Mouse (Mus musculus) G1E (cell line): ENCODE results near the gene Pafah2. TPM values are rescaled to one million over a fixed set of nuclear protein-coding genes. Genes with fewer than 3 reads are reported as not detected.
A peak's percentile ranks its signal among the peaks of the same experiment; 100 is the strongest.

Source experiments
- ATAC-seq: 2 replicates; pipeline ENCODE4 v1.8.0; 2016; ENCODE audit warnings: mild to moderate bottlenecking; ENCODE audit not compliant: insufficient number of reproducible peaks, poor library complexity, low FRiP score, severe bottlenecking; ENCODE audit errors: extremely low read depth
- DNase-seq: peaks from one replicate; pipeline ENCODE4 v3.0.0; 2012; ENCODE audit warnings: low spot score
- H3K27me3 ChIP-seq: 2 replicates; pipeline ENCODE4 v1.6.1; 2012; ENCODE audit warnings: mild to moderate bottlenecking, low read length, inconsistent platforms; ENCODE audit not compliant: insufficient read depth
- H3K36me3 ChIP-seq: replicated peaks from 2 replicates; pipeline ENCODE3; 2012; ENCODE audit warnings: mild to moderate bottlenecking, inconsistent platforms
- H3K4me1 ChIP-seq: 2 replicates; pipeline ENCODE4 v1.6.1; 2012; ENCODE audit warnings: low read depth, low read length, inconsistent platforms, mixed read lengths; ENCODE audit not compliant: insufficient read depth
- H3K4me3 ChIP-seq: 2 replicates; pipeline ENCODE4 v1.5.1; 2012; ENCODE audit warnings: low read depth, mild to moderate bottlenecking, inconsistent platforms, low read length, moderate library complexity, mixed read lengths
- H3K9me3 ChIP-seq: replicated peaks from 2 replicates; pipeline ENCODE4 v1.6.1; 2012; ENCODE audit warnings: inconsistent platforms
- CTCF ChIP-seq: IDR thresholded peaks from 2 replicates; pipeline ENCODE4 v1.5.1; 2012; ENCODE audit warnings: low read depth, low read length, inconsistent platforms, mixed read lengths
- GATA1 ChIP-seq: IDR thresholded peaks from 2 replicates; pipeline ENCODE4 v1.6.1; 2012; ENCODE audit warnings: borderline replicate concordance, low read length, inconsistent platforms, mixed read lengths
- GATA2 ChIP-seq: IDR thresholded peaks from 2 replicates; pipeline ENCODE4 v1.6.1; 2012; ENCODE audit warnings: low read depth, low read length, inconsistent platforms, borderline replicate concordance
- POLR2AphosphoS5 ChIP-seq: IDR thresholded peaks from 2 replicates; pipeline ENCODE4 v1.6.1; 2012; ENCODE audit warnings: low read depth, low read length, inconsistent platforms; ENCODE audit not compliant: insufficient replicate concordance
- TAL1 ChIP-seq: conservative IDR thresholded peaks from 2 replicates; pipeline ENCODE4 v1.6.1; 2012; ENCODE audit warnings: low read depth, low read length, inconsistent platforms, mixed read lengths
- polyA plus RNA-seq: library from polyadenylated mRNA; stranded (reverse); fragments of >175 nt; gene quantifications from 2 replicates; pipeline ENCODE4 v1.2.3, GENCODE M21; 2012
- total RNA-seq, 2 experiments: library from RNA; stranded (forward) in 1 of 2; stranded (reverse) in 1 of 2; fragments of 200-1000 nt in 1 of 2; fragments of >200 nt in 1 of 2; fragmentation: Nextera tagmentation in 1 of 2; gene quantifications; 2 replicates each; pipeline ENCODE4 v1.2.3; 2014 to 2017

Pafah2 gene
- total and polyA plus RNA-seq, 3 experiments: 14.9 to 45.9 (median 15.1) TPM

DNA sequence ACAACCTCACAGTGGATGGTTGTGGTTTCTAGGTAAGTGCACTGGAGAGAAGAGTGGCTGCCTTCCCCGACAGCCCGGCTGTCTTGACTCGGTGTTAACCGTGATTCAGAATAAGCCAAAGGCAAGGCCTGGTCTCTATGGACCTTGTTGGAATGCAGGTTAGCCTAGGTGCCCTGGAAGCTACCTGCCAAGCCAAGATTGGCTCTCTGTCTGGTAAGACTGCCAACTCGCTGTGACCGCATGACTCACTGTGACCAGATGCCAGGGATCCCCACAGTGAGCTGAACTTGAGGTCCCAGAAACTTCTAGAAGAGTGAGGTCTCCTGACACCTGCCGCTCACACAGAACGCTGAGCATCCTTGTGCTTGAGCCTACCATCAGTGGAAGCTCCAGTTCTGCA lies 80.8 kb downstream of the Pafah2 start:
- H3K9me3 ChIP-seq: no peaks in the 10 kb centered on the region
- peaks cover 10% of the 10 kb centered on the region for H3K4me1 ChIP-seq
- no peak overlapping the region for H3K4me3 ChIP-seq
- no peak for ATAC-seq
- no peak for DNase-seq
- TF ChIP-seq CTCF (0 out of 2 replicates have a peak, but pooled peaks have one; percentile 2), POLR2AphosphoS5 (no peak), GATA1 (no peak), GATA2 (no peak), TAL1 (no peak)
- H3K27me3 ChIP-seq: peaks cover 7% of the 10 kb centered on the region
- peaks cover 48% of the 10 kb centered on the region for H3K36me3 ChIP-seq

Other genes starting within 250 kb of the Pafah2 start
- 31.4 and 41.7 TPM in 2 replicates for gene Cep85, start 209.2 kb upstream of the Pafah2 start, total RNA-seq (2014; fragmentation: Nextera tagmentation)
- gene Cep85, start 209.2 kb upstream of the Pafah2 start, total RNA-seq (2017): 47.4 and 64.4 TPM in 2 replicates
- gene Cep85, start 209.2 kb upstream of the Pafah2 start, polyA plus RNA-seq: 54.9 and 81.9 TPM in 2 replicates
- gene Gm7534, start 193.3 kb upstream of the Pafah2 start, total RNA-seq (2014; fragmentation: Nextera tagmentation): not detected in 2 replicates
- 0.05 TPM in 1 of 2 replicates, not detected in the other for gene Gm7534, start 193.3 kb upstream of the Pafah2 start, total RNA-seq (2017)
- not detected in 2 replicates for gene Gm7534, start 193.3 kb upstream of the Pafah2 start, polyA plus RNA-seq
- not detected in 2 replicates for gene Catsper4, start 168.9 kb upstream of the Pafah2 start, total RNA-seq (2014; fragmentation: Nextera tagmentation)
- gene Catsper4, start 168.9 kb upstream of the Pafah2 start, total RNA-seq (2017): not detected in 2 replicates
- gene Catsper4, start 168.9 kb upstream of the Pafah2 start, polyA plus RNA-seq: not detected in 2 replicates
- gene Cnksr1, start 157.9 kb upstream of the Pafah2 start, total RNA-seq (2014; fragmentation: Nextera tagmentation): not detected in 2 replicates
- 0.44 TPM in 1 of 2 replicates, not detected in the other for gene Cnksr1, start 157.9 kb upstream of the Pafah2 start, total RNA-seq (2017)
- gene Cnksr1, start 157.9 kb upstream of the Pafah2 start, polyA plus RNA-seq: 0.03 TPM in 1 of 2 replicates, not detected in the other
- gene E130218I03Rik, start 152.7 kb upstream of the Pafah2 start, total RNA-seq (2014; fragmentation: Nextera tagmentation): not detected in 2 replicates
- 0.16 and 0.23 TPM in 2 replicates for gene E130218I03Rik, start 152.7 kb upstream of the Pafah2 start, total RNA-seq (2017)
- 0.11 and 0.19 TPM in 2 replicates for gene E130218I03Rik, start 152.7 kb upstream of the Pafah2 start, polyA plus RNA-seq
- gene Zfp593, start 150.7 kb upstream of the Pafah2 start, total RNA-seq (2014; fragmentation: Nextera tagmentation): 9.0 and 10.2 TPM in 2 replicates
- 9.8 and 10.7 TPM in 2 replicates for gene Zfp593, start 150.7 kb upstream of the Pafah2 start, total RNA-seq (2017)
- gene Zfp593, start 150.7 kb upstream of the Pafah2 start, polyA plus RNA-seq: 41.8 and 52.9 TPM in 2 replicates
- not detected in 2 replicates for gene Gm30191, start 149.4 kb upstream of the Pafah2 start, total RNA-seq (2014; fragmentation: Nextera tagmentation)
- gene Gm30191, start 149.4 kb upstream of the Pafah2 start, total RNA-seq (2017): not detected in 2 replicates
- not detected in 2 replicates for gene Gm30191, start 149.4 kb upstream of the Pafah2 start, polyA plus RNA-seq
- gene Grrp1, start 142.2 kb upstream of the Pafah2 start, total RNA-seq (2014; fragmentation: Nextera tagmentation): not detected in 2 replicates
- gene Grrp1, start 142.2 kb upstream of the Pafah2 start, total RNA-seq (2017): not detected in 2 replicates
- not detected in 2 replicates for gene Grrp1, start 142.2 kb upstream of the Pafah2 start, polyA plus RNA-seq
- gene Pdik1l, start 108.4 kb upstream of the Pafah2 start, total RNA-seq (2014; fragmentation: Nextera tagmentation): 40.5 and 42.9 TPM in 2 replicates
- 43.3 and 53.2 TPM in 2 replicates for gene Pdik1l, start 108.4 kb upstream of the Pafah2 start, total RNA-seq (2017)
- 3.2 and 4.0 TPM in 2 replicates for gene Pdik1l, start 108.4 kb upstream of the Pafah2 start, polyA plus RNA-seq
- gene Trim63, start 81.2 kb upstream of the Pafah2 start, total RNA-seq (2014; fragmentation: Nextera tagmentation): not detected in 2 replicates
- gene Trim63, start 81.2 kb upstream of the Pafah2 start, total RNA-seq (2017): not detected in 2 replicates
- not detected in 2 replicates for gene Trim63, start 81.2 kb upstream of the Pafah2 start, polyA plus RNA-seq
- gene Slc30a2, start 53.1 kb upstream of the Pafah2 start, total RNA-seq (2014; fragmentation: Nextera tagmentation): 3.8 and 4.6 TPM in 2 replicates
- gene Slc30a2, start 53.1 kb upstream of the Pafah2 start, total RNA-seq (2017): 5.6 and 6.1 TPM in 2 replicates
- gene Slc30a2, start 53.1 kb upstream of the Pafah2 start, polyA plus RNA-seq: 4.7 and 8.2 TPM in 2 replicates
- not detected in 2 replicates for gene Extl1, start 12.5 kb upstream of the Pafah2 start, total RNA-seq (2014; fragmentation: Nextera tagmentation)
- 0.05 TPM in 1 of 2 replicates, not detected in the other for gene Extl1, start 12.5 kb upstream of the Pafah2 start, total RNA-seq (2017)
- not detected in 2 replicates for gene Extl1, start 12.5 kb upstream of the Pafah2 start, polyA plus RNA-seq
- gene Stmn1, start 72.0 kb downstream of the Pafah2 start, total RNA-seq (2014; fragmentation: Nextera tagmentation): 171 and 196 TPM in 2 replicates
- 804 and 935 TPM in 2 replicates for gene Stmn1, start 72.0 kb downstream of the Pafah2 start, total RNA-seq (2017)
- gene Stmn1, start 72.0 kb downstream of the Pafah2 start, polyA plus RNA-seq: 93.2 and 179 TPM in 2 replicates
- gene Paqr7, start 100.4 kb downstream of the Pafah2 start, total RNA-seq (2014; fragmentation: Nextera tagmentation): 6.0 and 10.3 TPM in 2 replicates
- gene Paqr7, start 100.4 kb downstream of the Pafah2 start, total RNA-seq (2017): 7.0 and 9.2 TPM in 2 replicates
- gene Paqr7, start 100.4 kb downstream of the Pafah2 start, polyA plus RNA-seq: 13.1 and 14.8 TPM in 2 replicates
- 8.5 and 12.1 TPM in 2 replicates for gene Aunip, start 114.7 kb downstream of the Pafah2 start, total RNA-seq (2014; fragmentation: Nextera tagmentation)
- gene Aunip, start 114.7 kb downstream of the Pafah2 start, total RNA-seq (2017): 18.7 and 20.2 TPM in 2 replicates
- 7.1 and 8.1 TPM in 2 replicates for gene Aunip, start 114.7 kb downstream of the Pafah2 start, polyA plus RNA-seq
- gene Mtfr1l, start 139.1 kb downstream of the Pafah2 start, total RNA-seq (2014; fragmentation: Nextera tagmentation): 103 and 119 TPM in 2 replicates
- gene Mtfr1l, start 139.1 kb downstream of the Pafah2 start, total RNA-seq (2017): 55.6 and 68.0 TPM in 2 replicates
- 54.5 and 59.1 TPM in 2 replicates for gene Mtfr1l, start 139.1 kb downstream of the Pafah2 start, polyA plus RNA-seq
- gene Selenon, start 155.8 kb downstream of the Pafah2 start, total RNA-seq (2014; fragmentation: Nextera tagmentation): not detected in 2 replicates
- 0.05 and 0.12 TPM in 2 replicates for gene Selenon, start 155.8 kb downstream of the Pafah2 start, total RNA-seq (2017)
- 0.04 TPM in 1 of 2 replicates, not detected in the other for gene Selenon, start 155.8 kb downstream of the Pafah2 start, polyA plus RNA-seq